Mouse (Mus musculus) embryo, embryonic 11.5 days (tissue): ENCODE results near the gene H2al1a.

Experiments
- DNase-seq: peaks from one replicate; pipeline ENCODE4 v3.0.0-alpha.2; 2012; ENCODE audit warnings: low read depth, low spot score

Gene H2al1a

GRCm38 (mm10) chrX:11345762-11346161 lies 46.7 kb downstream of the H2al1a start:
- DNase-seq, result no peak

DNA sequence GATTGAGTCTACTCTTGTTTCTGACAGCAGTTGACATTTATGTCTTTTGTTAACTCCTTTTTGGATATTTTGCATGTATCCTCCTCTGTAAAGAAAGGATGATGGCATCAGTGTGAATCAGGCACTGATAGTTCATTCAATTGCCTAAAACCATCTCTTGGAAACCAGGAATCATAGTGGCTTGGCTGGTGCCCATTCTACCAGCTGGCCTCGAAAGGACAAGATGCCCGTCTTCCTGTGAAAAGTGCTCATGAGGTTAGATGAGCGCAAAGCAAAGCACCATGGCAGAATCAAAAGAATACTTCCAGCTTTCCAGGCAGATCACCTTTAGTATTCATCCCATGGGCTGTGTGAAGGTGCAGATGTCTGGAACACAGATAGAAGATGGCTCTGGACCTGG lies 47.7 kb downstream of the H2al1a start:
- DNase-seq, result no peak
